Mouse (Mus musculus) frontal cortex, postnatal 25 days (tissue): ENCODE data around the gene Coro1c.

Source experiments
- DNase-seq, 2 experiments: peaks; one replicate each; pipeline ENCODE4 v3.0.0; 2022; ENCODE audit warnings: low spot score in 2 of 2

Coro1c gene

DNA sequence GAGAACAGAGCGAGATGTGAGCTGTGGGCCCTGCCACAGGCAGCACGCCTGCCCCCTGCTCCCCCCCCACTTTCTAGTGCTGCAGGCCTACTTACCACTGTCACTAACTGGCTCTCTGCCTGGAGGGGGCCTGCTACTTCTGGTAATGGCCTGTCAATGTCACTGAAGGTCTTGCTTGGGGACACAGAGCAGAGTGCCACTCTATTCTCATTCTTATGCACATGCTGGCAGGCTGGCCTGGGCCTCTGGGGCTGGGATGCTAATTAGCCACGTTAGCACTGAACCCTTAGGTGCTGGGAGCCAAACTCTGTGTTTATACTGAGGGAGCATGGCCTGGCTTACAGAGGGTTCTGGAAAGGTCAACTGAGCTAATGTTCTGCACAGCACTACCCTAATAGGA lies 52.9 kb downstream of the Coro1c start:
- DNase-seq = no peak

DNA sequence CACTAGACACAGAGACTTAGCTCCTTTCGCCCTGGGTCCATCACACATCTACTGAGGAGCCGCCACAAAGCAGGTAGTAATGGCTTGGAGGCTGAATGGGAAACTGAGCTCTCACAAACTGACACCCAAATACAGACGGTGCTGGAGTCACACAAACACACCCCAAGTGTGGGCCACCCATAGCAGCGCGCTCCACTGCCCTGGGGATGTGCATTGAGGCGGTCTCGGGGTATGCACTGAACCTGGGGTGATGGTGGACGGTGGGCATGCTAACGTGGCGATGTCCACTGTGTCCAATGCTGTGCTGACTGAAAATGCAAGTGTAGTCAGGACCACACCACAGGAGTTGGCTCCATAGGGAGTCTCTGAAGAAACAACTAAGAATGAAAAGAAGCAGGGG lies 53.4 kb downstream of the Coro1c start:
- no peak for DNase-seq

DNA sequence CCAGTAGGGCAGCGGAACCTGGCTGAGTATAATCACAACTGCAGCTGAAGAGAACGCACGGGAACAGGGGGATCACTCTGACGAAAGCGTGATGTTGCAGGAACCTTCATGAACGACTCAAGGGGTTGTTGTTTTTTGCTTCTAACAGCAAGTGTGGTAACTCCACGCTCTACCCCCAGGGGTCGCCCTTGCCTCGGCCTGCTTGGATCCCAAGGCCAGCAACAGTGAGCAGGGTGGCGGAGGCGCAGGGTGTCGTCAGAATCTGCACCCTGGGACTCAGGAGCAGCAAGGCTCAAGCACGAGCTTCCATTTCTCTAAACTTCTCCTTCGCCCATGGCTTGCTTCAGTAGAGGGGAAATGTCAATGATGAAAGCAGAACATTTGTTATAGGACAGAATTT lies 54.1 kb downstream of the Coro1c start:
- peak; percentile 72 to 79 for DNase-seq

DNA sequence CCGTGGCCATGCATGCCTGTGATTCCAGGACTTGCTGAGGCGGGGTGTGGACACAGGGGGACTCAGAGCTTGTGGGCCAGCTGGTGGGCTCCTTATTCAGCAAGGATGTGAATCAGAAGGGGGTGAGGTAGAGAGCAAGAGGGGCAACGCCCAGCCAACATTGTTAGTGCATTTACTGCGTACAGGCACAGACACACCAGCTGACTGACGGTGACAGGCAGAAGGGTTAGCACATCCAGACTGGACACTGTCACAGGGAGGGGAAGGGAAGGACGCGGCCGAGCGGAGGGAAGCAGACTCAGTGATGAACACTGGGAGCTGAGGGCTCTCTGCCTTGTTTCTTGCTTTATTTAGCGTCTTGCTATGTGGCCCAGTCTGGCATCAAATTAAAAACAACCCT lies 55.0 kb downstream of the Coro1c start:
- DNase-seq = no peak

DNA sequence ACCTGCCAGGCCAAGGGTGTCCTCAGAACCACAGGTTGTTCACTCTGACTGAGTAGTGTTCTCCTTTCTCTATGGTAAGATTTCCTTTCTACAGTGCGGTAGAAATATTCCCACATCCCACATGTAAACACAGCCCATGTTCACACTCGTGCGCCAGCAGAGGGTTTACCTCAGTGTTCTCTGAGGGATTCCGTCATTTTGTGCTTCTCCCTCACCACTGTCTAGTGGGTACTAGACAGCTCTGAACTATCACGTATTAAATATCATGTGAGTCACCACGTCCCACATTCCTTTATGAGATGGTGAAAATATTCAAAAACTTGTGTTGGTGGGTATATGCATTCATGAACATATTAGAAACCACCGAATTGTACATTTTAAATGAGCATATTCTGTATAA lies 56.1 kb downstream of the Coro1c start:
- no peak for DNase-seq

DNA sequence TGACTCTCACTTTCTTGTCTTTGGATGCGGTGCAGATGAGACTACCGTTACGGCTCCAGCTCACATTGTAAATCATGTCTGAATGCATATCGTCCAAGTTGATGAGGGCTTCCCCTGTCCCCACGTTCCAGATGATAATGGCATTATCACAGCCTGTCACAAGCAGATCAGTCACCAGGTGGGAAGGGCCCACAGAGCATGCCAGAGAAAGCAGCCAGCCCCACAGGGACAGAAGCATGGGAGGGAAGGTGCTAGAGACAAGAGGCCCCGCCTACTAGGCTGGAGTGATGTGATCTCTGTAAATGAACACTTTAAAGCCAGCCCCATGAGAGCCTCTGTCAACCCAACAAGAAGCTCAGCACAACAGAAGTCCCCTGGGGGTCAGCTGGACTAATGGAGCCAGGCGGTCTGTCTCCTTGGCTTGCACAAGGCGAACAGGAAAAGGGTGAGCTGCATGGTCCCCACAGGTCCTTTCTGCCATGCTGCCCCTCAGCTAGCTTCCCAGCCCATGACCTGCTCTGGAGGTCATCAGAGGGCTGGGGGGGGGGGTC lies 57.8 kb downstream of the Coro1c start:
- no peak for DNase-seq

DNA sequence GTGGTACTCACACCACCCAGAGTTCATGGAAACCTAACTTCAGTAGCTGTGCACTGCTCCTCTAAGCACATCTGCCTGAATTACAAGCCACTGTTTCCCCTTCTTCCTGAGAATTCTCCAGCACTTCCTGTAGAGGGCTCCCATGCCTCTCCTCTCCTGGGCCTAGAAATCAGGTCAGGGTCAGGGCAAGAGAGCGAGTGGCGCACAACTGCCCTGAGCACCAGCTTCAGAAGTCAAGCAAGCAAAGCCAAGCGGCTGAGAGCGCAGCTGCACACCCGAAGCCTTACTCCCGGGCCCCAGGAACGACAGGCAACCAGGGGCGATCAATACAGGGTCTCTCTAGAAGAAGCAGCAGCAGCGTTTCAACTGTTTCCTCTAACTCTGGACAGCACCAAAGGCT lies 60.9 kb downstream of the Coro1c start:
- DNase-seq = no peak

DNA sequence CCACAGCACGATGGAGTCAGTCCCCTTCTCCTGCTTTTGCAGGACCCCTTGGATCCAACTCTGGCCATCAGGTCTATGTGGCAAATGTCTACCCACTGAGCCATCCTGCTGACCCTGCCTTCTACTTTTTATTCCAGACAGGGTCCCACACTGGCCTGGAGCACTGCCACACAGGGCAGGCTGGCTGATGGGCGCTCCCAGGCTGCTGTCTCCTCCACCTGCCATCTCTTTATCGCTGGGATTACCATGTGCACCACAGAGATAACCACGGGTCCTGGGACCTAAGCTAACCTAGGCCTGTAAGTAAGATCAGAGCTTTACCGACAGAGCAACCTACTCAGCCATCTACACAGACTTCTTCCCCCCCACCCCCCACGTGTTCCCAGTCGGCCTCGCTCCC lies 61.9 kb downstream of the Coro1c start:
- DNase-seq = no peak

DNA sequence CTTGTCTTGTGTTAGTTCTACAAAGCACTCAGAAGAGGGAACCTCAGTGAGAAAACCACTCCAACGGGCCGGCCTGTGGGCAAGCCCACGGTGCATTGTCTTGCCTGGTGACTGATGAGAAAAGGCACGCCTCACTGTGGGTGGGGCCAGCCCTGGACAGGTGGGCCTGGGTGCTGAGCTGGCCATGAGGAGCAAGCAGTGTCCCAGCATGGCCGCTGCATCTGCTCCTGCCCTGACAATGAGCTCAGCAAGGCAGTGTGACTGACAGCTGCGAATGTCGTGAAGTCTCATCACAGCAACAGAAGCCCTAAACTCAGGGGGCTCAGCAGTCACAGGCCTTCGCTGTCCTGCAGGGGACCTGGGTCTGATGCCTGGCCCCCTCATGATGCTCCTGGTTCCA lies 62.9 kb downstream of the Coro1c start:
- no peak for DNase-seq

DNA sequence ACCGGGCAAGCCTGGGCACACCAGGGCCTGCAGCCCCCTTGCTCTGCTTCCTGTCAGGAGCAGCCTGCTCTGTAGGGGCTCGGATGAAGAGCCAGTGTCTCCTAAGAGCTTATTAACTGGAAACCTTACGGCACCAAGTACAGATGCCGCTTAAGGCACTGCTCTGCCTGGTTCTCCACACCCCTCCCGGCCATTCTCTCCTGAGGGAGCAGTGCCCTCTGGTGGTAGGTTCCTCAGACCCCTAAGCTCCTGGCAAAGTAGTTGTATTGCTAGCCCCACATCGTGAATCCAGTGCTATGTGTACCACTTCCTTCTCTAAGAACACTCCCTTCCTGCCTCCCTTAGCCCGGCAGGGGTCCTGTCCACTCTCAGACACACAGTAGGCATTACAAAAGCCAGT lies 63.8 kb downstream of the Coro1c start:
- peak; percentile 46 to 66 for DNase-seq

DNA sequence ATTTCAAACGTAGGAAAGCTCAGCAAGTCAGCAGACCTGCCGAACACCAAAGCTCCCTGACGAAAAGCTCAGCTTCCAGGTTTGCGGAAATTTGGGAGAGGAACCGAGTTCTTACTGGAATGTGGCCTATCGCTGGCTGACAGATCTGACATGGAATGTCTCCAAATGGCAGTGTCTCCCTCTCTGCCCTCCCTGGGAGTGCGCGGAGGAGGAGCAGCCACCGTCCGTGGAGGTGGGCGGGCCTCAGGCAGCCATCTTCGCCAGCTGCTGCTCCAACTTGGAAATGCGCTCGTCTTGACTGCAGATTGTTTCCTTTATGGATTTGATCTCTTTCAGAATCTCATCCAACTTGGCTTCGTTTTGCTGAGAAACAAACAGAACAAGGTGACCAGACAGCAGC lies 64.5 kb downstream of the Coro1c start:
- no peak for DNase-seq

DNA sequence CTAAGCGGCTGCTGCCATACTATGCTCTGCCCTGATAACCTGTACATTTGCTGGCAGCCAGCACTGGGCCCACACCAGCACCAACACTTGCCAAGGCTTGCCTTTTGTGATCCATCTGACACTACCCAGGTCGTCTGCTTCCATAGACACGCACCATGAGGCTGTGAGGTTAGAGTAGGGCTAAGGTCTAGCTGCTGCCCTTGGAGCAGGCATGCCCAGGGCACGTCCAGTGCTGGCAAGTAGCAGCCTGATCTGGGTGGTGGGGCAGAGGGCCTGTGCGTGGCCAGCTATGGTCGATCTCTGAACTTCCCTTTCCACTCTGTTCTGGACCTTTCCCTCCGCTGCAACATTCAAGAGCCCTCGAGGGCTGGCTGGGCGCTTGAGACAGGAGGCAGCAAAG lies 65.7 kb downstream of the Coro1c start:
- no peak for DNase-seq

DNA sequence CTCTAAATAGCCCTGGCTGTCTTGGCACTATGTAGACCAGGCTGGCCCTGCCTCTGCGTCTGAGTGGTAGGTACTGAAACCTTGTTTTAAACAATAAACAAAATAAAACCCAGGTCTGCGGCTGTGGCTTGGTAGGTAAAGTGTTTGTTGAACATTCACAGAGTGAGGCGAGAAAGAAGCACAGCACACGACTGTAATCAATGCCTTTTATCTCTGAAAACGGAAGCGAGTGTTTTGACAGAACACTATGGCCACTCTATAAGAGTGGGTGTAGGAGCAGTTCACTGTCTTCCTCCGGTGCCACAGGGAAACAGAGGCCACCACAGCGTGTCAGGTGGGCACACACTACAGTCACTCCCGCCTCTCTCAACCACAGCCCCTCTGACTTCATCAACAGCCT lies 66.3 kb downstream of the Coro1c start:
- DNase-seq = no peak

DNA sequence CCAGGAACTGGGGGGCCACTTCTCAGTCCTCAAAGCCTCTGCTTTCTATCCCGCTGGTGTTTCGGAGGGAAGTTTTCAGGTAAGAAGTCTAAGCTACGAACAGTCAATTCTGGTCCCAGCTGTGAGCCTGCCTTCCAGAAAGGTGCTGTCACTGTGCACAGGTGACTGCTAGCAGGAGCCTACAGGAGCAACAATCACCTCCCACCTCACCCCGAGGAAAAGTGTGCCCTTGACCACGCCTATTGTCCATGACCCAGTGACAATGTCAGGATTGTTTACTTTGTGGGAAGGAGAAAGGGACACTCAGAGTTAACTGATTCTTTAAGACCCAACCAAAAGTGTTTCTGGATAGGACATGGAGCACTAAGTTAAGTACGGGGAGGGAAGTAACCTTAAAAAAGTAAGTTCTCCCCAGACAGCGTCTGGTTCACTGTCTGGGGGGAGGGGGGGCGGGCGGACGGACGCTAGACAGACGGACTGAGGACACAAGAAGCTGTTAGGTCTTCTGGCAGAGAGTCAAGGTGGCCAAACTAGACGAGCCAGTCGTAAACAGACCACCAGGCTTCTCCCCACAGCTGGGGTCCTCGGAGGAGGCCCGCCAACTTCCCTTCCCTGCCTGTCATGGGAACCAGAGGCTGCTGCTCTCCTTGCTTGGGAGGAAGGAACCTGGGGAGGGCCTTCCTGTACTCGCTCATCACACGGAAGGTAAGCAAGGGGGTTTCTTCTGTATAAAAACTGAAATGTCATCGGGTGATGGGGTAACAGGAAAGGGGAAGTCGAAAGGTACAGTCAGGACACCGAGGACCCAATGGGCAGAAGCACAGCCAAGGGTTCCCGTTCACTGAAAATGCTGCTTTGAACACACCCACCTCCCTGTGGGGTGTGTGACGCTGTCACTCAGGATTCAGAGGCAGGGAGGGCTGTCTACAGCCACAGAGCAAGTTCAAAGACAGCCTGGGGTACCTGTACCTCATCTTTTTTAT lies 67.0 kb downstream of the Coro1c start:
- DNase-seq = no peak

DNA sequence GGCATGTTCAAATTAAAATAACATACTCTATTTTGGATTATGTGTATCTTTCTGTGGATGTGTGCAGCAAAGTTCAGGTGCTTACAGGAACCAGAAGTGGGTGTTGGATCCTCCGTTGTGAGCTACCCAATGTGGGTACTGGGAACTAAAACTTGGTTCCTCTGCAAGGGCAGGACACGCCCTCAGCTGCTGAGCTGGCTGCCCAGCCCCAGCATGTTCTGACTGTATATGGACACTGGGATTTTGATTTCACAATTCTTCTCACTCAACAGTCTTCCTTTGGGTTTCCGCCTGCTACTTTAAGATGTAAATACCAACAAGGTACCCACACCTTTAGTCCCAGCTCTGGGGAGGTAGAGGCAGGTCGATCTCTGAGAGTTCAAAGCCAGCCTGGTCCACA lies 68.1 kb downstream of the Coro1c start:
- DNase-seq = no peak

DNA sequence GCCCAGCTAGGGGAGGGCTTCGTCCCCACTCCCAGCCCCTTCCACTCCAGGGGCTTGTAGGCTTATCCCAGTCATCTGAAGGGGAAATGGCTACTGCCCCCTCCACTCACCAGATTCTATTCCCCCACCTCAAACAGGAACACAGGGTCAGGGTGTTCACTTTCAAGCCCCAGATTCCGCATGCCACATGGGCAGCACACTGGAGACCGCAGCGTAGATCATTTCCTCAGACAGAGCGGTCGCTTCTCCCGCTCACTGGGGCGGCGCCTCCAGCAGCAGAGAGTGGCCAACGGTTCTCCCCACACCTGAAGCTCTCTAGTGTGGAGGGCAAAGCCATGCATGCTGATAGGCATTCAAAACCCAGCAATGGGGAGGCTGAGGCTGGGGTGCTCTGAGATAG lies 71.6 kb downstream of the Coro1c start:
- DNase-seq = no peak

DNA sequence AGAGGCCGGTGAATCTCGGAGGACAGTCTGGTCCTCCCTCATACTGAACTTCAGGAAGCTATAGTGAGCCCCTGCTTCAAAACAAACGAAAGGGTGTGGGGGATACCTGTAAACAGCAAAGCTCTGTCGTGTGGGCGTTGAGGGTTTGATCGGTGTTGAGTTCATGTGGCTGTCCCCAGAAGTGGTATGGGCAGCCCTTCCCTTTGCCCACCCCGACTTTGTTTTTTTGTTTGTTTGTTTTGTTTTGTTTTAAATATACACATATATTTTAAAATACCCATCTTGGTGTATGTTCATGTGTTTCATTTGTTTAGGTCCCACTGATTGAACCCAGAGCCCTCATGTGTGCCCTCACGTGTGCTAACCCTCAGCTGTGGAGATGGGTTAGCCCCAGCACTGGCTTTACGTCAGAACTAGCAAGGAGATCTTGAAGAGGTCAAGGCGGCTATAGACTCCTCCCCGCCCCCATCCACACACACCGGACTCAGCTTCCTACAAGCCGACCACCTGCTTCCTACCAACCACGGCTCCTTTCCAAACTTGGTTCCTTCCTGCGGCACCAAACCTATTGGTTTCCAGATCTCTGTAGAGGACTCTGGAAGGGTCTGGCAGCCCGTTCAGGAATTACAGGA lies 75.1 kb downstream of the Coro1c start:
- DNase-seq = no peak

DNA sequence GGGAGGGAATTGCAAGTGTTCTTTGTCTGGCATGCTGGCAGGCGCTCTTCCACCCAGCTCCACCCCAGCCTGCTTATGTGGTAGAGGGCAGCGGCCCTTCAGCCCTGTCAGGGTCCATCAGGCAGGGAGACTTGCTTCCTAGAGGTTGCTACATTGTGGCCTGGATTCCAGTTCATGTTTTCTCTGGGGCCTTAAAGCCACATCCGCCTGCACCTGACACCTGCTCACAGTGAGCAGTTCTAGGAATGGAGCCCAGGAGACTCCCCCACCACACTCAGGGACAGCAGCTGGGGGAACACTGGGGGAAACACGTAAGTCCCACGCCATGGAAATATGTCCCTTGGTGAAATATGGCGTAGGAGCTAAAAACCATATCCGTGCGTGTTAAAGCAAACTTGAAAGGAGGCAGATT lies 76.1 kb downstream of the Coro1c start, which contains the start of gene Selplg:
TSS of gene Selplg (minus strand) at position 155 of the 412 bp plus-strand sequence.
- DNase-seq = no peak

DNA sequence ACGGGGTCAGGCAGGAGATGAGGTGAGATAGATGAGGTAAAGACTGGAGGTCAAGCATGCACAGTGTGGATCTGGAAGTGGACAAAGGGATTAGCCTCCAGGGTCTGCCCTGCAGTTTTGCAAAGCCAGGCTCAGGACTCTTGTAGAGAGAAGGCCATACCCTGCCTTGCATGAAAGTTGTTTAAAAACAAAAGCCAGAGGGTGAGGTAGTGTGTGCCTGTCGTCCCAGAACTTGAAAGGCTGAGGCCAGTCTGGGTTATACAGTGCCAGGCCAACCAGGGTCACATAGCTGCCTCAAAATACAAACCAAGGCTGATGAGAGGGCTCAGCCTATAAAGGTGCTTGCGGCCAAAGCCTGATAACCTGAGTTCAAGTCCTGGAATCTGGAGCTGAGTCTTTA lies 76.8 kb downstream of the Coro1c start:
- no peak for DNase-seq

DNA sequence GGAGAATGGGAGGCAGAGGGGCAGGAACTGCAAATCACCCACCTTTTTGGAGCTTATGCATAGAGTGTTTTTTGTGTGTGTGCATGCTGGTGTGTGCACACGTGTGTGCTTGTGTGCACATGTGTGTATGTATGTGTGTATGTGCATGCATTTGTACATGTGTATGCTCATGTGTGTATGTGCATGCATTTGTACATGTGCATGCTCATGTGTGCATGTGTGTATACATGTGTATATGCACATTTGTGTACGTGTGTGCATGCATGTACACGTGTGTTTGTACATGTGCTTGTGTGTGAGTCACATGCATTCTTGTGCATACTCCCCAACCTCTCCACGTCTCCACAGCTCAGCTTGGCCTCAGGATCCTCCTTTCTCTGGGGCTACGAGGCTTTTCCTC lies 77.8 kb downstream of the Coro1c start:
- no peak for DNase-seq

DNA sequence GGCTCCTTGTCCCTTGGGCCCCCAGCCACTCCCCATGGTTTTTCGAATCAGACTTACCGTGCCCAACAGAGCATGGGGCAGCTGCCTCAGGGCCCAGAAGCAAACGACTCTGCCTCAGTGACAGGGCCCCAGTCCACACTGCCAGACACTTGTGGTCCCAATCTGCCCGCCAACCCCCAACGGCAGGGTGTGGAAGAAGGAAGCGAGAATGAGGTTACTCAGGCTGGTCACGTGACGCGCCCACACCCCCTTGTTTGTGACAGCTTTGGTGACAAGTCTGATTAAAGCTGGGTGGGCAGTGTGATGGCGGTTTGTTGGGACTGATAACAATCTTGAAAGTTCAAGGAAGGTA lies 78.3 kb downstream of the Coro1c start:
- DNase-seq = no peak

DNA sequence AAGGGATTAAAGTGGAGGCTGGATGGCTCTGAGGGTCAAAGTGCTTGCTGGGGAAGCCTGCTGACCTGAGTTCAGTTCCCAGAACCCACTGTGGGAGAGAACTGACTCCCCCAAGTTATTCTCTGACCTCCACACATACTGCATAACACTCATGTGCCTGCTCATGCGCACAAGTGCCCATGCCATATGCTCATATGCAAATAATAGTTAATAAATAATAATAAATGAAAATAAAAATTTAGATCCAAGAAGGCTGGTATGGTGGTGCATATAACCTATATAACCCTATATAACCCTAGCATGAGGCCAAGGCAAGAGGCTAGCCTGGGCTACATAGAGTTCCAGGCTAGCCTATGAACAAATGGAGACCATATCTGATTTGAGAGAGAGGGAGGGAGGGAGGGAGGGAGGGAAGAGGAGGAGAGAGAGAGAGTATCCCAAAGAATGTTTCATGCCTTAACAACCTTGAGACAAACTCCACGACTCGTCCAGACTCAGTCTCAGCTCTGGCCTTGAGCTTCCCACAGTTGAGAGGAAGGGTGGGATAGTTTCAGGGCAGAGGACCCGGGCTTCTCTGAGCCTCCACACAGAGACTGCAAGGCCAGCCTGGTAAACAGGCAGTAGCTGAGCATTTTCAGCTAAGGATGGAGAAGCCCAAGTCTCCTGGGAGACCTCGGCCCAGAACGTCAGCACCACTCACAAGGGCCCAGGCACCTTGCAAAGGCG lies 78.8 kb downstream of the Coro1c start:
- no peak for DNase-seq
